23 mouse cellular contexts compared by ENCODE assay signal in genomic region chr6:56099520-56100101, GRCm38 (mm10).
DNase-seq lines count a peak whose midpoint lies in the region; ATAC-seq and TF ChIP-seq lines count a peak whose summit lies in the region.
"Had no signal": no experiment of that assay in that cellular context is flagged by ENCODE, and none has a peak within 500 bp of the region (broad histone marks: within the 10 kb centered on the region; RNA-seq: fewer than 3 reads in every experiment).

No protein-coding gene starts in this region.

- WGBS in stomach, embryonic 16.5 days = 37% methylated on average over 2 of the region's 2 CpGs

- peaks cover 4% of the 10 kb centered on the region; the same call in 1 of the 2 replicates for H3K9me3 ChIP-seq in stomach, embryonic 16.5 days (replicated peaks; ENCODE audit: control insufficient read depth, low read length)
- H3K9me3 ChIP-seq: embryonic facial prominence, embryonic 12.5 days; G1E had no signal

- H3K4me3 ChIP-seq in layer of hippocampus, adult 2 months = no peak overlapping the region
- H3K4me3 ChIP-seq in stomach, embryonic 16.5 days (replicated peaks; ENCODE audit: low read length) = no peak overlapping the region
- H3K4me3 ChIP-seq: embryonic facial prominence, embryonic 10.5 days; embryonic facial prominence, embryonic 12.5 days; forebrain, embryonic 13.5 days; forebrain, embryonic 15.5 days had no signal

- H3K27me3 ChIP-seq in stomach, embryonic 16.5 days (ENCODE audit: control insufficient read depth, insufficient read depth, low read length) = no peaks in the 10 kb centered on the region
- H3K27me3 ChIP-seq: CH12.LX; embryonic facial prominence, embryonic 12.5 days; forebrain, embryonic 13.5 days; forebrain, embryonic 15.5 days had no signal

- no peak overlapping the region for H3K4me2 ChIP-seq in stomach, embryonic 16.5 days (ENCODE audit: low read depth, low read length)
- H3K4me2 ChIP-seq: embryonic facial prominence, embryonic 12.5 days; forebrain, embryonic 13.5 days; forebrain, embryonic 15.5 days had no signal

- H3K9ac ChIP-seq in stomach, embryonic 16.5 days (ENCODE audit: low read length) = no peak overlapping the region
- H3K9ac ChIP-seq: embryonic facial prominence, embryonic 12.5 days; forebrain, embryonic 13.5 days; forebrain, embryonic 15.5 days had no signal

- DNase-seq in layer of hippocampus, adult 2 months (ENCODE audit: low spot score in 2 of 2) = no peak
- no peak for DNase-seq in layer of hippocampus, adult 9-11 months
- DNase-seq in lung, postnatal 25 days (ENCODE audit: low spot score) = no peak
- no peak for DNase-seq in gastrocnemius, postnatal 4 days (ENCODE audit: low spot score in 2 of 2)
- DNase-seq: adrenal gland, adult 8-10 months; adrenal gland, postnatal 14 days; adrenal gland, postnatal 36 days; B cell, adult 2 months; cerebellum, adult 11-12 months; cerebellum, adult 2 months; cerebellum, adult 9-10 months; cerebellum, postnatal 10 days; cerebellum, postnatal 25 days had no signal

- H3K4me1 ChIP-seq in stomach, embryonic 16.5 days (ENCODE audit: control insufficient read depth, insufficient read depth, low read length) = no peaks in the 10 kb centered on the region
- H3K4me1 ChIP-seq: embryonic facial prominence, embryonic 10.5 days; embryonic facial prominence, embryonic 12.5 days; forebrain, embryonic 13.5 days; forebrain, embryonic 15.5 days had no signal

- no peaks in the 10 kb centered on the region for H3K36me3 ChIP-seq in stomach, embryonic 16.5 days (ENCODE audit: control insufficient read depth, insufficient read depth, low read length)
- H3K36me3 ChIP-seq: embryonic facial prominence, embryonic 10.5 days; embryonic facial prominence, embryonic 12.5 days; forebrain, embryonic 15.5 days; G1E had no signal

- 0 out of 2 replicates have a peak, but pooled peaks have one; percentile 8 for TF ChIP-seq CTCF in layer of hippocampus, adult 2 months (conservative IDR thresholded peaks at IDR 0.05)

- peak; percentile 86; the same call in 1 of the 2 replicates for ATAC-seq in stomach, embryonic 16.5 days (ENCODE audit: insufficient read depth, low FRiP score)
- ATAC-seq: activated CD4-positive, CD25-positive, alpha-beta regulatory T cell, adult 4 months; CD4-positive, CD25-positive, alpha-beta regulatory T cell, adult 4 months; forebrain, embryonic 13.5 days; forebrain, embryonic 15.5 days; Patski had no signal

- no peak overlapping the region for H3K27ac ChIP-seq in layer of hippocampus, adult 2 months
- H3K27ac ChIP-seq in stomach, embryonic 16.5 days (ENCODE audit: low read length) = no peak overlapping the region
- H3K27ac ChIP-seq: embryonic facial prominence, embryonic 10.5 days; embryonic facial prominence, embryonic 12.5 days; forebrain, embryonic 13.5 days; forebrain, embryonic 15.5 days had no signal
